Mouse (Mus musculus) brain, embryonic 14.5 days (tissue): ENCODE measurements around the gene Scn2b.

Source experiments
- CTCF ChIP-seq: fragments of 200-500 bp; IDR thresholded peaks from 2 replicates; pipeline ENCODE4 v1.5.1; 2012; ENCODE audit warnings: inconsistent platforms, mild to moderate bottlenecking, moderate library complexity, borderline replicate concordance; ENCODE audit not compliant: insufficient read depth, insufficient read length; ENCODE audit errors: extremely low read depth
- POLR2A ChIP-seq: fragments of 200-500 bp; IDR thresholded peaks from 2 replicates; pipeline ENCODE4 v1.6.1; 2012; ENCODE audit warnings: mild to moderate bottlenecking, inconsistent platforms, borderline replicate concordance; ENCODE audit not compliant: poor library complexity, insufficient read depth, insufficient read length, severe bottlenecking; ENCODE audit errors: extremely low read depth

DNA sequence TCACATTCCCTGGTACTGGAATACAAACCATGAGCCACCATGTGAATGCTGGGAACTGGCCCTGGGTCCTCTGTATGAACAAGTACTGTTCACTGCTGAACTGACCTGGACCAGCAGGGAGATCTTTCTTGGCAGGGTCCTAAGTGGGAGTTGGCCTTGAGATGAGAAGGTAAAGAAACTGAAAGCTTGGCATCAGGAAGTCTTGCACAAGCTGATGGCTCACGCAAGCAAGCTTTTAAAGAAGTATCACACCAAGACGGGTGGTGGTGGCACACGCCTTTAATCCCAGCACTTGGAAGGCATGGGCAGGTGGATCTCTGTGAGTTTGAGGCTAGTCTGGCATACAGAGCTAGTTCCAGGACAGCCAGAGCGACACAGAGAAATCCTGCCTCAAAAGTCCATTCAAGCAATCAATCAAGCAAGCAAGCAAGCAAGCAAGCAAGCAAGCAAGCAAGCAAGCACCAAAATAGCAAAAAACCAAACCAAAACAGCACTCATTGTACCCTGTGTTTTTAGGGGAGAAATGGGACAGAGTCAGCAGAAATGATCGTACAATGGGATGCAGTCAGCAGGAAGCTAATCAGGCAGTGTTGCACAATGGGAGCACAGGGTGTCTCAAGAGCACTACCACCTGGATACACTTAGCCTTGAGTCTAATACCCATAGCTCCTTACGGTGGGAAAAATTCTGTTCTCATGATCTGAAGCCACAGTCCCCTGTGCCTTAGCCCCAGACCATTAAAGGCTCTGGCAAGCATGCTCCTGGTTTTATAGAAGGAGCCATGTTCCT is 22.2 kb upstream of the Scn2b start:
- TF ChIP-seq CTCF: no peak
- TF ChIP-seq POLR2A: no peak
